ENCODE assay signal across 17 mouse cellular contexts in genomic region chr9:29055637-29056036, GRCm38 (mm10).
"Had no signal": no experiment of that assay in that cellular context is flagged by ENCODE, and none has a peak within 500 bp of the region (broad histone marks: within the 10 kb centered on the region; RNA-seq: fewer than 3 reads in every experiment).

No protein-coding gene starts in this region.

- DNase-seq: gastrocnemius, adult 2 months; gastrocnemius, postnatal 10 days; gastrocnemius, postnatal 25 days; heart, adult 2 months; heart, postnatal 10 days; heart, postnatal 4 days; kidney, adult 18-20 months; kidney, adult 8-10 months; kidney, postnatal 10 days; kidney, postnatal 25 days; kidney, postnatal 4 days; liver; liver, embryonic 13.5 days had no signal

- ATAC-seq: hindbrain, embryonic 16.5 days; inflammation-experienced regulatory T-cells, adult 6 months; intestine, embryonic 15.5 days; intestine, postnatal 0 days had no signal
